Mouse (Mus musculus) cerebellum, postnatal 36 days (tissue): ENCODE results near the gene Ier3.

Source experiments
- DNase-seq, 2 experiments: peaks; one replicate each; pipeline ENCODE4 v3.0.0; 2021 to 2022; ENCODE audit warnings: mixed read lengths in 2 of 2

Gene Ier3

DNA sequence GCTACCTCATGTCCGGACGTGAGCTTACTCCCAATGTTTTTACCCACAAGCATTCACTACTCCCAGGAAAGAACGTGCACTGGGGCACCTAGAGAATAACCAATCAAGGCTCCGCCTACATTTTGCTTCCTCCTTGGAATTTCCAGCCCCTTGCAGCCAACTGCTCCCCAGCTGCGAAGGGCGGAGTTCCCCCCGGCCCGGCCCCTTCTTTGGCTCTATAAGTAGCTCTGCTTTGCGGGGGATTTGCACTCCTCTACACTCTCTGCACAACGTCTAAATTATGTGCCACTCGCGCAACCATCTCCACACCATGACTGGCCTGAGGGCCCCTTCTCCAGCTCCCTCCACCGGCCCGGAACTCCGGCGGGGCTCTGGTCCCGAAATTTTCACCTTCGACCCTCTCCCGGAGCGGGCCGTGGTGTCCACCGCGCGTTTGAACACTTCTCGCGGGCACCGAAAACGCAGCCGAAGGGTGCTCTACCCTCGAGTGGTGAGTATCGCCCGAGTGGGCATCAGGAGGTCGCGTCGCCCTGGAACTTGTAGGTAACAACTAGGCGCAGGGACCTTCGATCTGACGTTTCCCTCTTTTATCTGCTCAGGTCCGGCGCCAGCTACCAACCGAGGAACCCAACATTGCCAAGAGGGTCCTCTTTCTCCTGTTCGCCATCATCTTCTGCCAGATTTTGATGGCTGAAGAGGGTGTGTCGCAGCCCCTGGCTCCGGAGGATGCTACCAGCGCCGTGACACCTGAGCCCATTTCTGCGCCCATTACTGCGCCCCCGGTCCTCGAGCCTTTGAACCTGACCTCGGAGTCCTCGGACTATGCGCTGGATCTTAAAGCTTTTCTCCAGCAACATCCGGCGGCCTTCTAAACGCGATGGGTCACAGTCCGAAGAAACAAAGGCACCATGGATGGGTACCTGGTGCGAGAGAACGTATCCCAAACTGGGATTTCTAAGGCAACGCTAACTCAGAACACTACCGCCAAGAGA, at the start of gene Ier3:
Ier3 (plus strand) TSS at position 246 of the 992 bp plus-strand sequence.
- DNase-seq, result peak; percentile 44 to 54

DNA sequence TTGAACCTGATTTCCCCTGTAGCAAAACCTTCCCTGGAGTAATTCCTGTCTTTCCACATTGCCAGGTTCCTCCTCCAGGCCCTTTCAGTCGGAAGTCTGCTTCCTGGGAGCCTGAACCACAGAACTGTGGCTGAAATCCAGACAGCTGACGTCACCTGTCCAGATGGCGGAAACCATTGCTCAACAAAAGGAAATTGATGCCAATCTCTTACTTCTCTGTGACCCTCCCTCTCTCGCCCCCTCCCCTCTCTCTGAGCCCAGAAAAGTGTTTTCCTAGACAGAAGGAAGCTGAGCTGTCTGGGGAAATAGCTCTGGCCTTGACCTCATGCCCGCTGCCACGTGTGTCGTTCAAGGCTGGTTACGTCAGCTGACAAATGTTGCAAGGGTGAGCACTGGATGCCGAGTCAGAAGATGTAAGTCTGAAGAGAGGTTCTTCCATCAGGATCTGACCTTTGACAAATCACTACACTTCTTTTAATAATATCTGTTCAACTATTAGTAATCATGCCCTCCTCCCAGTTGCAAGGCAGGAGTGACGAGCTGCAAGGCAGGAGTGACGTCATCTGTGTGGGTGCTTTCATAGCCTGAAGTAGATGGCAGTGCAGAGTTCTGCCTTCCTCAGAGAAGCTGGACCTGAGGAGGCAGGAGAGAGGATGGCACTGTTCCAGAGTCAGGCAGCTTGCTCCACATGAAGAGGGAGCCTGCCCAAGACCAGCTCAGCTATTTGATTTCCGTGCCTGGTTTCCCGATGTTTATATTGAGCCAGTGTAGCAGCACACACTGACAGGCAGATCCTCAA, 44.5 kb upstream of the Ier3 start:
- peak; percentile 86 to 88 for DNase-seq

DNA sequence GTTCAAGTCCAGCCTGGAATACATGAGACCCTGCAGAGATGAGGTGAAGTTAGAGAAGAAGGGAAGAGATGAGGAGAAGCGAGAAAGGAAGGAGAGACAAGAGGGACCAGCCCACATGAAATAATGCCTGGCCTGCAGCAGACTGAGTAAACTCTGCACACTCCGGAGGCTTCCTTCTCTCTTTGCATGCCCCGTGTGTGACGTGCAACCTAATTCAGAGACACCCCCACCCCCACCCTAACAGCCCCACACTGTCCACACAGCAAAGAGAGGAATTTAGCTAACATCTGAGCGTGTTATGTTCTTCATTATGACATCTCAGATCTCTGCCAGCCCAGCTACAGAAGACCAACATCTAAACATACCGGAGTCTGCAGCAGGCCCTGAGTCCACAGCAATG, 42.5 kb upstream of the Ier3 start:
- DNase-seq, result no peak

DNA sequence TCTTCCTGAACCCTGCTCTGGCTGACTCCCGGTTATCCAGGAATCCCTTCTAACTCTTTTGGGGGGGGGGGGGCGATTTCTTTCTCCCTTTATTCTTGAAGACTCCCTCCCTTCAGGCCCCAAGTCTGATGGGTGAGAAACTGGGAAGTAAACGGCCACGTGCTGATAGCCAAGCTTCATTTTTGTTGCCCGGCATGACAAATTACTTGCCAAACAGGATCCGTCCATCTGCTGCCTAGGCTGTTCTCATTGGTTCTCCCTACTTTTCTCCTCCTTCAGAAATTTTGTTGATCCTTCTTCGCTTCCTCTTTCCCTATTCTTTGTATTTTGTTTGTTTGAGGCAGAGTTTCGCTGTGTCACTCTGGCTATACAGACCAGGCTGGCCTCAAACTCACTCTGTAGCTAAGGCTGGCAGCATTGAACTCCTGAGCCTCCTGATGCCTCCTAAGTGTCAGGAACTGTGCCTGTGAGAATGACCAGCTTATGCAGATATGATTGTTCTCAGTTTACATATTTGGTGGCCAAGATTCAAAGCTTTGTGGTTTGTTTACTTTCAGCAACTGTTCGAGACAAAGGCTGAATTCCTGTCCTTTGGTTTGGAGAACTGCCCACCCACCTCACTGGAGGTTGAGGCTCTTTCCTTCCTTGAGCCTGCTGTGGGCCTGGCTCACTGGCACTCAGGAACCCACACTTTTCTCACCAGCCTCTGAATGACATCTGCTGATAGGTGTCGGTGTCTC, 41.8 kb upstream of the Ier3 start:
- DNase-seq, result no peak

DNA sequence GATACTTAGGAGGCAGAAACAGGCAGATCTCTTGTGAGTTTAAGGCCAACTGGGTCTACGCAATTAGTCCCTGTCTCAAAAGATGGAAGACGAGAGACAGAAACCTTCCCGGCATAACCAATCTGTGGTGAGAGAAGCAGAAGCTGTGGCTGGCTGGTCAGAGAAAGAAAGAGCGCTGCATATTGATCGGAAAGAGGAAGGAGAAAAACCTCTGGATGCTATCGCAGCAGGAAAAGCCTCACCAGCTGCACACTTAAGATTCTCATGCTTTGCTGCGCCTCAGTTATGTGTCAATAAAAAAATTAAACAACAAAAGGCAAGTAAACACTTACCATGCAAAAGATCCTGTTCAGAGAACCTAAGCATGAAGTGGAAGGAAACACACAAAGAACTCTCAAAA, 41.1 kb upstream of the Ier3 start:
- DNase-seq, result no peak

DNA sequence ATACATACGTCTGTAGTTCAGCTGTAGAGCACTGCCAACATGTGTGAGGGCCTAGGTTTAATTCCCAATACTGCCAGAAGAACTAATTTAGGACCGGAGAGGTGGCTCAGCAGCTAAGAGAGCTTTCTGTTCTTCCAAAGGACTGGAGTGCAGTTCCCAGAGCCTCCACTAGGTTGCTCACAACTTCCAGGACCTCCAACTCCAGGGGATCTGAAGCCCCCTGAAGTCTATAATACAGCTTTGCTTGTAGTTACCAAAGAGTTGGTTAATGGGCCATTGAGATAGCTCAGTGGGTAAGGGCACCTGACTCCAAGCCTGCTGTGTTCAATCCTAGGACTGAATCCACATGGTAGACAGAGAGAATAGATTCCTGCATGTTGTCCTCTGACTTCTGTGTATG, 39.1 kb upstream of the Ier3 start:
- DNase-seq, result no peak

DNA sequence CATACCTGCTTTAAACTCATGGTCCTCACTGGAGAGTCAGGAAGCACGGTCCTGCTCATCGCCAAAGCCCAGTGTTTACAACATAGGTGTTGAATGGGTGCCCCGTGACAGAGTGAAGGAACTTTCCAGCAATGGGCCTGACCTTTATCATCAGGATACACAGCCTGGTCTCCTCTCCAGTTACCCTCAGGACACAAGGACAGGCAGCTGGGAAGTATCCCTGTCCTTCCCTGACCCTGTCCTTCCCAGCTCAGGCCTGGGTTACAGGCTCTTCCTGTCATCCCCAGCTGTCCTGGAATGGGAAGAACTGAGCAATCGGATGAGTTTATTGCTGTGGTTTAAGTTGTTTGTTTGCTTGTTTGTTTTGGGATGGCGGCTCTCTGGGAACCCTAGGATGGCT, 38.6 kb upstream of the Ier3 start:
- DNase-seq, result no peak

DNA sequence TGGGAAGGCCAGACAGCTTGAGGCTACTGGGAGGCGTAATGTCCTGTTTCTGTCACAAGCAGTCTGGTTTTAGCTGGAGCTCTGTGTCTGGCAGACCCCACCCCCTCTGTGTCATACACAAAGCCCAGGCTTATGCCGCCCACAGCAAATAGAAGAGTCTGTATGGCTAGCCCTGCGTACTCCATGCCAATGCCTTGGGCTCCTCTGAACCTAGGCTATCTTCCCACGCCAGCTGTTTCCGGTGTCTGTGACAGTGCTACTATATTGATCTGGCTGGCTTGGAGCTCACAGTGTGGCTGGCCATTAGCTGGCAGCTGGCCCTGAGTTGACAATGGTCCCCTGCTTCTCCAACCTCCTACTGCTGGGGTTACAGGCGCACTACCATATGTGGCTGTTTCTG, 37.5 kb upstream of the Ier3 start:
- no peak for DNase-seq

DNA sequence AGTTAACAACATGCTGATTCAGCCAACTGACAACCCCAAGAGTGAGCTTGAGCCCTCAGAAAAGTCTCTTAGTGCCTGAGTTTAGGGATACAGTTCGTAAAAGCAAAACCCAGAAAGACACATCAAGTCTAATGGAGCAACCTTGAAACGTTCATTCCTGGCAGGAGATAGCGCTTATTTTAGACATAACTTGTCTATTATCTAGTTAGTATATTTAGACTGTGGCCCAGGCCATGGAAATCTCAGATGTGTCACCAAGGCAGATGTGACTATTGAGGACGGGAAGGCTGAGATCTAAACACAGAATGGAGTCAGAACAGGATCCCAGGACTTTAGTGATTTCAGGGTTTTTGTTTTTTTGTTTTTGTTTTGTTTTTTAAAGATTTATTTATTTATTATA, 36.3 kb upstream of the Ier3 start:
- DNase-seq, result no peak

DNA sequence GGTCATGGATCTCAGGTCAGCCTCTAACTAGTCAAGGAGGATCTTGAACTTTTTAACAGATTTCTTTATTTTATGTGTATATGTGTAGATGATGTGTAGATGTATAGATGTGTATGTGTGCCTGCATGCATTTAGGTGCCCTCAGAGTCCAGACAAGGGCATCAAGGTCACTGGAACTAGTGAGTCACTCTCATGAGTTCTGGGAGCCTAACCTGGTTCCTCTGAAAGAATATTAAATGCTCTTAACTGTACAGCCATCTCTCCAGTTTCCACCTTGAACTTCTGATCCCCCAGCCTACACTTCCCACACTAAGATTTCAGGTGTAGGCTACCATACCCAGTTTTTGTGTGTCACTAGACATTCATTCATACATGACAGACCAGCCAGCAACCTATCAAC, 34.0 kb upstream of the Ier3 start:
- no peak for DNase-seq

DNA sequence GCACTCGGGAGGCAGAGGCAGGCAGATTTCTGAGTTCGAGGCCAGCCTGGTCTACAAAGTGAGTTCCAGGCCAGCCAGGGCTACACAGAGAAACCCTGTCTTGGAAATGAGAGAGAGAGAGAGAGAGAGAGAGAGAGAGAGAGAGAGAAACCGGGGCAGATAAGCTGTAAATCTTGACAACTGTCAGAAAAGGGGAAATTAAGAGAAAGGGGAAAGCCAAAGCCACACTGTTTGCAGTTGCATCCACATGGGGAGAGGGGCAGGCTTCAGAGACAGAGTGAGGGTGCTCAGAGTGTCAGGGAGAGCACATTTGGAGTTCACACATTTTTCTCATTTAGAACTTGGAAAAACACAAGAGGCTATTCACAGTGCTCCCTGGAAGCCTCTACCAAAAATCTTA, 33.5 kb upstream of the Ier3 start:
- DNase-seq, result no peak

DNA sequence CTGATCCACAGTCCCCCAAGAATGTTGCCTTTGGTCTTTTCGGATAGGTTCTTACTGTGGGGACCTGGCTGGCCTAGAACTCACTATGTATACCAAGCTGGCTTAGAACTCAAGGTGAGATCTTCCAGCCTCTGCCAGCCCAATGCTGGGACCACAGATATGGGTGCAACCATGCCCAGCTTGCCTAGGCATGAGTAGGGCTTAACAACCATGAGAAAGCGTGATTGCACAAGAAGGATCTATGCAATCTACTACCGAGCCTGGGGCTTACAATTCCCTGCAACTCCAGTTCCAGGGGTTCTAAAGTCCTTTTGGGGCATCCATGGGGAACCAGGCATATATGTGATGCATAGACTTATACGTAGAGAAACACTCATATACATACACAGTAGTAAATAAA, 30.6 kb upstream of the Ier3 start:
- no peak for DNase-seq

DNA sequence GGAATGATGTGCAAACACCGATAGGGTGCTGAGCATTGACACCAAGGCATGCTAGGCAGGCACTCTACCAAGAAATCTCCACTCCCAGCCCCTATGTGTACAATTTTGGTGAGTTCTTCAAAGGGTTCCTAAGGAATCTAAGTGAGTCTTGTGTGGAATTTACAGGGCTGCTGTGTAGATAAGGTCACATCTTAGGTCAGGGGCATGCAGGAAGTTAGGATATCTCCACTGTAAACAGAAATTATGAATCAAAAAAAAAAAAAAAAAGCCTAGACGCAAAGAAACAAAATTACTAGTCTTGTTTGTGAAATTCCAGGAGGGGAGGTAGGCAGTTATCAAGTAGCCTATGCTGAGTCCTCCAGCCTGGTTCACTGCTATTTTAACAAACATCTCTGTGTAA, 28.6 kb upstream of the Ier3 start:
- DNase-seq, result no peak

DNA sequence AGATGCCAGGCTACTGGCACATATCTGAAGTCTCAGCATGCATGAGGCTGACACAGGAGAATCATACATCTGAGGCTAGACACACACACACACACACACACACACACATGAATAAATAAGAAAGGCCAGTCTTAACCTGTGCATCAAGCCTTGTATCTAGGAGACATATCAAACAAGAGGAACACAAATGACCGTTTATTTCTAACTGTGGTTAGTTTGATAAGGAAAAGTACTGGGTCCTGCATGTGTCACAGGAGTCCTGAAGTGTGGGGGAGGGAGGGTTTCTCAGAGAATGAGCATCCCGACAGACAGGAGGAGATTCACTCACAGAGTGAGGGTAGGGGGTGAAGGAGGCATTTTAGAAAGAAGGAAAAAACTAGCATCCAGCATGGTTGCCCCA, 26.4 kb upstream of the Ier3 start:
- DNase-seq, result no peak

DNA sequence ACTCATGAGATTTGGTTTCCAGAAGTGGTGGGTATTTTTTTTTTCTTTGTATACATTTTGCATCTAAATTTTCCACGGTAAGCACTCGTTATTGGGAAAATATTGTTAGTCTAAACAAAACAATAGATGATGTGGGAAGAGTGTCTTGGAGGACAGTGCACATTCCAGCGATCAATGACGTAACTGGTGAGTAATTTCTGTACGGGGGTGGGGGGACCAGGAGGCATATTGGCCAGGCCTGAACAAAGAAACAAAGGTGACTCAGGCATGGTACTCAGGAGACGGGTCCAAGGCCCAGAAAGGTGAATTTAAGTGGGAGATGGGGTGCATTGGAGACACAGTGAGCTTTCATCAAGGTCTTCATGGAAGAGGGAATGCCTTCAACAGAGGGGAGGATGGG, 25.8 kb upstream of the Ier3 start:
- no peak for DNase-seq

DNA sequence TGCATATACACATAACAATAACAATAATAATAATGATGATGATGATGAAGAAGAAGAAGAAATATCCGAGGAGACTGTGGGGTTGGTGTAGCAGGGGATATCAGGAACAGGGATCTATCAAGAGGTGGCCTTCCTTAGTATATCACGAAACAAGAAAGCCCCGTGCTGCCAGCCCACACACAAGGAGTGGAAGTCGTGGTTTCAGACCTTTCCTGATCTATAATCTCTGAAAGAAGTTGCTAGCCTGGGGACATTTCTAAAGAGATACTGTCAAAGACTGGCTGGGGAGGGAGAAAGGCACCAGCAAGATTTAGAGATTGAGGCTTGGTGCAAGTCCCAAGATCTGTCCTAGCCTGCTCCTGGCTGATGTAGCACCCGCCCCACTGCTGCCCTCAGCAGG, 24.6 kb upstream of the Ier3 start:
- DNase-seq, result no peak

DNA sequence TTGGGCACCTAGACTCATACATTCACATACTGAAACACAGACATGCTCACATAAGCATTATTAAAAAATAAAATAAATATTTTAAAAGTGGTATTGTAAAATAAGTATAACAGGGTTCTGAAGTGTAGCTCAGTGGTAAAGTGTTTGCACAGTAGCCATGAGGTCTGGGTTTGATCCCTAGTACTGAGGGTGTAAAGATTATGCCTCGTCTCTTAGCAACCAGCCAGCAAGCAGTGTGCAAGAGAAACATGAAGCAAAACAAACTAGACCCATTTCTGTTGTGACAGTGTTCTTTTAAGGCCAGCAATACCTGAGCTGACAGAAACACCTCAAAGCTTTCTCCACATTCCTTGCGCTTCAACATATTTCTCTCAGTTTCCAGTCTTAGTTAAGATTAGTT, 20.6 kb upstream of the Ier3 start:
- no peak for DNase-seq

DNA sequence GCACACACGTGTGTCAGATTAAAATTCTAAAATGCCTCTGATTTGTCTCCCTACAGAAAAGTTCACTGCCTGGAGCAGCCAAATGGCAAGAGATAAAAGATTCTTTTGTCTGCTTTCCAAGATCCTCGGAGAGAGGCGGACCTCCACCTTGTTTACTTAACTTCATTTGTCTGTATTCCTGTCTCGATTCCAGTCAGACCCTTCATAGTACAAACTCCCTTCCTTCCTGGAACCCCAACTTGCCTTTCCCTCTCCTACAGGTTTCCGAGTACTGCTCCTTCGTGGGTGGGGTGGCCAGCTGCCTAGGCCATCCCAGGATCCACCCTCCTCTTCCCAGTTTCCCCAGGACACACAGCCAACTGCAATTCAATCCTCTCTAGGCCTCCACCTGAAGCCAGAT, 18.5 kb upstream of the Ier3 start:
- no peak for DNase-seq

DNA sequence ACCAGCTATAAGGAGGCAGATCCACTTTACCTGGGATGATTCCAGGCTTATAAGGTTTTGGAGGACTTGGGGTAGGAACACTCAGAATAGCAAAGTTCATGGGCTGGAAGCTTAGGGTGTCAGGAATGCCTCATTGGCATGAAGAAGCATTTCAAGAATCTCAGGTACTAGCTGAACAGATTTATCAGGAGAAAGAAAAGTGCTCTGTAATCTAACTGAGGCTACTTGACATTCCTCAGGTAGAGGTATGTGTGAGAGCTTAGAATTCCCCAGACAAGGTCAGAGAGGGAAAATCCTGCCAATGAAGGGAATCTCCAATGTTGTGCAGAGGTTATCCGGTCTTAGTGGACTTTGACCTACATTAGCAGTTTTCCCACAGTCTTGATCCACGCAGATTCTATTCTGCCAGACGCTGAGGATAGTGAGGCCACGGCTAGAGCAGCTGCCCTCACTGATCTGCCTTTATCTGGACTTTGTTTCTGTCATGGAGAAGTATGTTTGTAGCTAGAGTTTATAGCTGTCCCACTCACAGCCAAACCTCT, 17.6 kb upstream of the Ier3 start:
- DNase-seq, result no peak

DNA sequence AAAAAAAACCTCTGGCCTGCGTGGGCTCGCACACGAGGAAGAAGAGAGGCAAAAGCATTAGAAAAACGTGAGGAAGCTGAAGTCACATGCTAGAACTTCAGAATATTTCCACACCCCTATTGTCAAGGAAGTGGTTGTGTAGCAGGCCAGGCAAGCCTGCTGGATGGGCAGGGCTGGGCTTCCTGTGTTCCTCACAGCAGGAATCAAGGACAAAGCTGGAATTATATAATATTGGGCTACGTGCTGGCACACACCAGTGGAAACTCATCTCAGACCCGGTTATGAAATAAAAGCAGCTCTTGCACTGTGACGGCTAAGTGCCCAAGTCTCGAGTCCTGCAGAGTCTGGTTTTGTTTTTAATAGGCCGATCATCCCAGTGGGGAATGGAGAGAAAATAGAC, 13.4 kb upstream of the Ier3 start:
- DNase-seq, result no peak

DNA sequence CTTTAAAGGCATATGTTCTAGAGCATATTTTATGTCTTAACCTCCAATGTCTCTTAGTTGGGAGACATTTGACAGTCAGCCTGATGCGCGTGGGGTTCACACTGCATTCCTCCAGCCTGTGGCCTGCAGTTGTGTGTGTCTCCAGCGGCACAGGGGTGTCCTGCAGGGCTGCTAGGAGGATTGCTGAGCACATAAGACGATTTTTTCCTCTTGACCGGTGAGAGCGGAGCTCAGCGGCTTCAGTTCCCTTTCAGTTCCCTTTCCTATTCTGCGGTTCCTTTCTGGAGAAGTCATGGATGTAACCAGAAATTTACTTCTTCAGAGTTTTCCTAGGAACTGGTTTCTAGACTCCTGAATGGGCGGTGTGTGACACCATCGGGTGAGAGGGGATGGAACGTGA, 12.1 kb upstream of the Ier3 start:
- DNase-seq, result no peak

DNA sequence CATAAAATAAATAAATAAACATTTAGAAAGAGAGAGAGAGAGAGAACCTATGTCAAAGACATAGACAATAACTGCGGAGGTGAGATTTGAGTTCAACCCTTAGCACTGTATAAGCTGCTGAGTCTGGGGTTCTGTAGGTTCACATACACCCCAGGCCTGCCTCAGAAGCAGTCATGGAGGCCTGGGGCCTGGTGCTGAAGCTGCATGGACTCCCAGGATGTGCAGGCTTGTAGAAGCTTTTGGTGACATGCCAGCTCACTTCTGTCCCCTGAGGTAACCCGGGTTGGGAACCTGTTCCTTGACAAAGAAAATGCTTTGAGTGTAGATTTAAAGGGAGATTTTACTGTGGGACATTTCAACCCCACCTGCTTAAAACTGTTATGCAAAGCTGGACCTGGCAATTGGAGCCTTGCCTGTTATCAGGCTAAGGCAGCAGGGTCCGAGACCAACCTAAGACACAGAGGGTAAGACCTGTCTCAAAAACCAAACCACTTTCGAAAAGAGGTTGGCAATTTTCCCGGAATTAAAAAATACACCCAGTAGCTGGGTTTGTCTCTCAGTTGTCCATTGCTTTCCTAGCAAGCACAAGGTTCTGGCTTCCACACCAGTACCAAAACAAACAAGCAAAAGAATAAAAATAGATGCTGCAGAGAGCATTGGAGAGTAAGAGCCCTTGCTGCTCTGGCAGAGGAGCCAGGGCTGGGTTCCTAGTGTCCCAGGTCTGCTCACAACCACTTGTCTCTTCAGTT, 10.4 kb upstream of the Ier3 start:
- DNase-seq, result no peak
